Mouse (Mus musculus) midbrain, embryonic 15.5 days (tissue): Measurements from ENCODE around the gene Dcakd. TPM values are rescaled to one million over a fixed set of nuclear protein-coding genes. Genes with fewer than 3 reads are reported as not detected.

Experiments
- ATAC-seq: fragments of 200-750 bp; cut with Nextera tagmentation; replicated peaks from 2 replicates; pipeline ENCODE4 v1.8.0; 2017; ENCODE audit warnings: moderate TSS enrichment
- H3K27ac ChIP-seq: fragments of 300-500 bp; sonication (generic); 2 replicates; pipeline ENCODE4 v1.5.1; 2015; ENCODE audit warnings: mild to moderate bottlenecking, inconsistent platforms
- H3K27me3 ChIP-seq: fragments of 300-500 bp; sonication (generic); replicated peaks from 2 replicates; pipeline ENCODE4 v1.6.1; 2015; ENCODE audit warnings: inconsistent platforms
- H3K36me3 ChIP-seq: fragments of 300-500 bp; sonication (generic); replicated peaks from 2 replicates; pipeline ENCODE4 v1.6.1; 2015; ENCODE audit warnings: inconsistent platforms
- H3K4me1 ChIP-seq: fragments of 300-500 bp; sonication (generic); 2 replicates; pipeline ENCODE4 v1.6.1; 2015; ENCODE audit warnings: inconsistent platforms
- H3K4me2 ChIP-seq: fragments of 300-500 bp; sonication (generic); 2 replicates; pipeline ENCODE4 v1.6.1; 2015; ENCODE audit warnings: inconsistent platforms, mild to moderate bottlenecking, moderate library complexity
- H3K4me3 ChIP-seq: fragments of 300-500 bp; sonication (generic); 2 replicates; pipeline ENCODE4 v1.5.1; 2015; ENCODE audit warnings: mild to moderate bottlenecking, inconsistent platforms
- H3K9ac ChIP-seq: fragments of 300-500 bp; sonication (generic); 2 replicates; pipeline ENCODE4 v1.6.1; 2015; ENCODE audit warnings: mild to moderate bottlenecking, inconsistent platforms
- H3K9me3 ChIP-seq: fragments of 300-500 bp; sonication (generic); 2 replicates; pipeline ENCODE4 v1.6.1; 2016; ENCODE audit warnings: inconsistent platforms
- WGBS: fragments of 180-500 bp; shearing (Covaris S2); methylation state at CpG from one replicate; pipeline ENCODE4 v1.1.7; 2015; ENCODE audit warnings: mixed read lengths; 5-methylcytosine and 5-hydroxymethylcytosine counted together
- polyA plus RNA-seq: library from polyadenylated mRNA; unstranded; fragments of >200 nt; fragmentation: Nextera tagmentation; extraction: Ambion mirVana; gene quantifications from 2 replicates; pipeline ENCODE4 v1.2.1, GENCODE M21; 2015

Gene Dcakd
- polyA plus RNA-seq, 1 experiment from 2014 or later, result 184 TPM

DNA sequence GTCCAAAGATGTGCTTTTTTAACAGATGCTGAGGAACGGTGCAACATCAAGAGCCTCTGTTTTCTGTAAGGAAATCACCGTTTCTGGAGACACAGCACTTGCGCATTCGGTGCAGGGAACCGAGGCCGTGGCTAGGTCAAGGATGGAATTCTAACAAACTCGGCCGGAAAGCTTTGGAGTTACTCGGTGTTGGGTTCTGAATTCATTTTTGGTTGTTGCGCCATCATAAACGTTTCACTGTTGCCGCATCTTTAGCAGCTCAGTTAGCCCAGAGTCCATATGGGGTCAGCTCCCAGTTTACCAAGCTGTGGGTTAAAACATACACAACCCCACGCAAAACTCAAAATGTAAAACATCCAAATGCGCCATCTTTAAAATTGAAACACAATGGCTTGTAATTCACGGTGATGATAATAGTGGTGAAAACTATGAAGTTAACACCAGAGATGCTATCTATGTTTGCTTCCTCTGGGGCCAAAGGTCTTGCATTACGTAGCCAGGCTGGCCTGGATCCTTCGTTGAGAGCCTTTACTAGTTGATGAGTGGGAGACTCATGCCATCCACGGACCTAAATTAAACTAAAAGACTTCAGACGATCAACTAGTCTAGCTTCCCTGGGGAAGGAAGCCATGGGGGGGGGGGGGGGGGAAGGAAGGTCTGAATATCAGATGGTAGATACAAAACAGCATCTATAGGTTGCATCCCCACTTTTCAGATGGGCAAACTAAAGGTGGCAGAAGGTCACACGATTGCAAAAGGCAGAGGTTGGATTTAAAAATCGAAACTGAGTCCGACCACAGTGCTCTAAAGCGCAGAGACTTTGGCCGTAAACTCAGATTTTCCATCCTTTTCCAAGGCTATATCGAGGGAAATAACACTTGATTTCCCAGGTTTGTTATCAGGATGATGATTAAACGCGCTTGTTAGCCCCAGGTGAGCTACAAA lies 12.0 kb downstream of the Dcakd start:
- Histone ChIP-seq H3K27ac (peak overlapping the region; percentile 85), H3K9ac (peak overlapping the region; percentile 64), H3K4me2 (peak overlapping the region; percentile 59), H3K4me1 (peaks cover 16% of the 10 kb centered on the region), H3K9me3 (no peaks in the 10 kb centered on the region), H3K27me3 (no peaks in the 10 kb centered on the region), H3K36me3 (no peaks in the 10 kb centered on the region), H3K4me3 (peak overlapping the region; percentile 52)
- ATAC-seq, result no peak
- WGBS, result 45% methylated on average over 27 of the region's 27 CpGs

DNA sequence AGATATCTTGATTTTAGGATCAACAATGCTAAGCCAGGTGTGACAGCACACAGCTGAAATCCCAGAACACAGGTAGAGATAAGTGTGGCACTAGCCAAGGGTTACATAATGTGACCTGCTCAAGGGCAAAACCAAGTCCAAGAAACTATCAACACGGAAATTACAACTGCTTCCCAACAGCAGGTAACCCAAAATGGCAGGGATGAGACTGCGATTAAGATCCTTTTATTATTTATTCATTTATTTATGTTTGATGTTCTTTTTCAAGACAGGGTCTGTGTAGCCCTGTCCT lies 17.0 kb downstream of the Dcakd start:
- Histone ChIP-seq H3K27me3 (no peaks in the 10 kb centered on the region), H3K4me2 (no peak overlapping the region), H3K27ac (no peak overlapping the region), H3K9me3 (no peaks in the 10 kb centered on the region), H3K9ac (no peak overlapping the region), H3K4me3 (no peak overlapping the region), H3K4me1 (peaks cover 15% of the 10 kb centered on the region), H3K36me3 (no peaks in the 10 kb centered on the region)
- WGBS, result 96% methylated on average over 2 of the region's 2 CpGs
- no peak for ATAC-seq

DNA sequence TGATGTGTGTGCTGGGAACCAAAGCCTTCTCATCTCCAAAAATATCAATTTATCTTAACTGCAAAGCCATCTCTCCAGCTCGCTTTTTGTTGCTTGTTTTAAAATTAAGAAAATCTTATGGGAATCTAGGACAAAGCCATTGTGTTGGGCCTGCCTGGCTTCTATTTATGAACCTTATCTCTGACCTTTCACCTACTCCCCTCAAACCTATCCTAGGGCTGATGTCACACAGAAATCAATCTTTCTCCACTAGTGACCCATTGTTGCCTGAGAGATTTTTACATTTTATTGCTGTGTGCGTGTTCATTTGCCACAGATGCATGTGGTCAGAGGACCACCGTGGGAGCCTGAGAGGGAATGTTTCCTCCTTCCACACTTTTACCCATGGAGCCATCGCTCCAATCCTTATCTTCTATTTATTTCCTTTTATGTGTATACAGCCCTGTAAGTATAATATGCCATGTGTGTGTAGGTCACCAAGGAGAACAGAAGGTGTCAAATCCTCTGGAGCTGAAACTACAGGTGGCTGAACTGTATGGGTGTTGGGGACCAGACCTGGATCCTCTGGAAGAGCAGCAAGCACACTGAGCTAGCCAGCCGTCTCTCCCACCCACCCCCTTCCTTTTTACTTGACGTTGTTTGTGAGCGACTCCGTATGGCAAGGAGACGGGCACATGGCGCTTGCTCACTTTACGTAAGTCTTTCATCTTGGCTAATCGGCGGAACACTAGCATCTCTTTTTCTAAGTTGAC lies 17.5 kb downstream of the Dcakd start:
- Histone ChIP-seq H3K9me3 (no peaks in the 10 kb centered on the region), H3K9ac (no peak overlapping the region), H3K4me2 (no peak overlapping the region), H3K27me3 (no peaks in the 10 kb centered on the region), H3K27ac (no peak overlapping the region), H3K36me3 (no peaks in the 10 kb centered on the region), H3K4me1 (peaks cover 10% of the 10 kb centered on the region), H3K4me3 (no peak overlapping the region)
- no peak for ATAC-seq
- 84% methylated on average over 13 of the region's 13 CpGs for WGBS

DNA sequence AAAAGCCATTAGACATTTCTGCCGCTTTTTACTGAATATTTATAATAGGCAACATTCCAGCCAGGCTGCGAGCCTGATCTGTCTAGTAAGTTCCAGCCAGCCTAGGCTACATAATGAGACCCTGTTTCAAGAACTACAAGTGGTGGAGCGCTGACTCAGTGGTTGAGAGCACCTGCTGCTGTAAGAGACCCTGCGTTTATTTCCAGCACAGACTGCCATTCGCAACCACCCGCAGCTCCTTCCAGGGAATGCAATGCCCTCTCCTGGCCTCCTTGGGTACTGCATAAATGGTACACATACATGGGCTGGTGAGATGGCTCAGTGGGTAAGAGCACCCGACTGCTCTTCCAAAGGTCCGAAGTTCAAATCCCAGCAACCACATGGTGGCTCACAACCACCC lies 18.9 kb downstream of the Dcakd start:
- Histone ChIP-seq H3K36me3 (no peaks in the 10 kb centered on the region), H3K27me3 (no peaks in the 10 kb centered on the region), H3K4me3 (no peak overlapping the region), H3K9me3 (no peaks in the 10 kb centered on the region), H3K4me1 (no peaks in the 10 kb centered on the region), H3K4me2 (no peak overlapping the region), H3K27ac (no peak overlapping the region), H3K9ac (no peak overlapping the region)
- ATAC-seq, result no peak
- WGBS, result 94% methylated on average over 8 of the region's 8 CpGs

DNA sequence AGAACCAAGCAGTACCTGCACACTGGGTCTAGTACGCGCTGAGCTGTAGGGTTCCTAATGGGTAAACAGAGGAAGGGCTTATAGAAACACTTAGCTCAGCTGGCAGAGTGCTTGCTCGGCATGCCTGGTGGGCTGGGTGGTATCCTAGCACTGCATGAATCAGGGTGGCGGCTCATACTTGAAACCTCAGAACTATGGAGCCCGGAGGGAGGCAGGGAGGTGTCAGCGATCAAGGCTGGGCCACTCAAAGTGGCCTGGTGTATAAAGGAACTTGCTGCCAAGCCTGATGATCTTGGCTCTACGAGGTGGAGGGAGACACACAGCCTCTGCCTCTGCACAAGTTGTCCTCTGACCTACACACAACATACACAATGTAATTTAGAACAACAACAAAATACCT lies 19.6 kb downstream of the Dcakd start:
- no peak for ATAC-seq
- no peak overlapping the region for H3K9ac ChIP-seq
- H3K4me1 ChIP-seq, result peaks cover under 1% of the 10 kb centered on the region; the same call in 1 of the 2 replicates
- no peaks in the 10 kb centered on the region for H3K27me3 ChIP-seq
- H3K4me3 ChIP-seq, result no peak overlapping the region
- H3K36me3 ChIP-seq, result no peaks in the 10 kb centered on the region
- WGBS, result 88% methylated on average over 7 of the region's 7 CpGs
- H3K4me2 ChIP-seq, result no peak overlapping the region
- H3K9me3 ChIP-seq, result no peaks in the 10 kb centered on the region
- H3K27ac ChIP-seq, result no peak overlapping the region

DNA sequence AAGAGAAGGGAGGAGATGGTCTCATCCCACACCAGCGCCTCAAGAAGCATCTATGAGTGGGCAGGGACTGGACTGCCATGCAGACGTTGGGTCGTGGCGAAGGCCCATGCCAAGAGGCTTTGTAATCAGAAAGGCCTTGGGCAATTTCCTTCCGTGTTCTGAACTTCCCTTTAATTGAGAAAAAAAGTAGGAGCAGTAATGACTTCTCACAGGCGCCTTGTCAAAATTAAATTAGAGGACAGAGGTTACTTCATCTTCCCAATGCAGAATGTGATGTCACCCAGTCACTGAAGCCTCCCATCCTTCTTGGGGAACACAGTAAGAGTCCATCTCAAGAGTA lies 21.2 kb downstream of the Dcakd start:
- 86% methylated on average over 6 of the region's 6 CpGs for WGBS
- Histone ChIP-seq H3K27ac (no peak overlapping the region), H3K4me1 (peaks cover 4% of the 10 kb centered on the region; the same call in 1 of the 2 replicates), H3K9ac (no peak overlapping the region), H3K4me2 (no peak overlapping the region), H3K4me3 (no peak overlapping the region), H3K27me3 (no peaks in the 10 kb centered on the region), H3K36me3 (no peaks in the 10 kb centered on the region), H3K9me3 (no peaks in the 10 kb centered on the region)
- ATAC-seq, result no peak

DNA sequence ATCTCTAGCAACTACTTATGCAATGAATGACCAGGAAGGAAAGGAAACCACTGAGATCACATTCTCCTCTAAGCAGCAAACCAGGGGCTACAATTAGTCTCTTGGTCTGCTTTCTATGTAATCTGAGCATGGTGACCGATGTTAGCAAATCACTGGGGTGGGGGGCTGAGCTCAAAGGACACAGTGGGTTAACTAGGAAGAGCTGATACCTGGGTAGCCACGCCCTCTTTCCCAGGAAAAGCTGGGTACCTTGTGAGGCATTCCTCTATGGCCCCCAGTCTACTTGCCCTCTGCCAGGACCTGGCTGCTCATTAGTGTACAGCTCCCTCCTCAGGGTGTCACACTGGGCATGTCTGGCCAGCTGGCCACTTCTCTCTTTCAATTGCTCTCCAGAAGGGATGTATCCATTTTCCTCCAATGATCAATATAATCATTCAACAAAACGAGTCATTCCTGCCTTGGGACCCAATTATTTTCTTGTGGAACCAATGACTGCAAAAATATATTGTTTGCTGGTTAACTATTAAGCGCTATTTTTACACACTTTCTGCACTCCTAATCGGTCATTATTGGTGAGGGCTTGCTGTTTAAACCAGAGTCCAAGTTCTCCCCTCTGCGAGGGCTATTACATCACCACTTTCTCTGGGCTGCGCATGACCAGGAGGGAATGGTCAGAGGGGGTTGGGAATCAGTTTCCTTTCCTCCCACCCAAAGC lies 21.7 kb downstream of the Dcakd start:
- Histone ChIP-seq H3K4me3 (no peak overlapping the region), H3K9ac (no peak overlapping the region), H3K9me3 (no peaks in the 10 kb centered on the region), H3K27me3 (no peaks in the 10 kb centered on the region), H3K27ac (no peak overlapping the region), H3K4me1 (peaks cover 4% of the 10 kb centered on the region; the same call in 1 of the 2 replicates), H3K4me2 (no peak overlapping the region), H3K36me3 (no peaks in the 10 kb centered on the region)
- ATAC-seq, result no peak
- WGBS, result 92% methylated on average over 7 of the region's 7 CpGs

DNA sequence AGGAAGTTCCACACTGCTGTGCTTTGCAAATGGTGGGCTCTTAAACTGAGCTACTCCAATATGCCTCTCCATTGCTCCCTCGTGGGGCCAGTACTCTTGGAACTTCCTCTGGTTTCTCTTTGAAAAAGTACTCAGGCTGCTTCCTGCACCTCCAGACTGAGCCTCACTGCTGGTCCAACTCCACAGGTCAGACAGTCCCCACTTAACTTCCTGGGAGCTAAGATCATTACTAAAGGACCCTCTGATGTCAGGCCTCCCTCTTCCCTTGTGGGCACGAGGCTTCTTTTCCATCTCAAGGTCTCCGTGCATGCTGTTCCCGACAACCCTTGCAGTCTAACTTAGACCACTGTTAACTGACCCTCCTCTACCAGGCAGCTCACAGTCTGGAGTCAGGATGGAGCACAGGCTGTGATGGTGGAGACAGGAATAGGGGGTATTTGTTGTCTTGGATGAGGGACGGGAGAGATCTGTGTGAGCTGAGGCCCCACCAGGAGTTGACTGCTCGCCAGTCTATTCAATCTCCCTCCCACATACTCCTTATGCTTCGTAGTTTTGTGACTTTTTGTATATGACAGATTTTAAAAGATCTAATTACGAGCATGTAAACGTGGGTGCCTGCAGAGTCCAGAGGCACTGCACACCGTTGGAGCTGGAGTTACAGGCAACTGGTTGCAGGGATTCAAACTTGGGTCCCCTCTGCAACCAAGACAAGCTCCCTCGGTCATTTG lies 22.7 kb downstream of the Dcakd start:
- Histone ChIP-seq H3K9me3 (no peaks in the 10 kb centered on the region), H3K4me3 (no peak overlapping the region), H3K4me1 (peaks cover 10% of the 10 kb centered on the region), H3K36me3 (no peaks in the 10 kb centered on the region), H3K27me3 (no peaks in the 10 kb centered on the region), H3K9ac (no peak overlapping the region), H3K27ac (no peak overlapping the region), H3K4me2 (no peak overlapping the region)
- WGBS, result 92% methylated on average over 11 of the region's 11 CpGs
- no peak for ATAC-seq

DNA sequence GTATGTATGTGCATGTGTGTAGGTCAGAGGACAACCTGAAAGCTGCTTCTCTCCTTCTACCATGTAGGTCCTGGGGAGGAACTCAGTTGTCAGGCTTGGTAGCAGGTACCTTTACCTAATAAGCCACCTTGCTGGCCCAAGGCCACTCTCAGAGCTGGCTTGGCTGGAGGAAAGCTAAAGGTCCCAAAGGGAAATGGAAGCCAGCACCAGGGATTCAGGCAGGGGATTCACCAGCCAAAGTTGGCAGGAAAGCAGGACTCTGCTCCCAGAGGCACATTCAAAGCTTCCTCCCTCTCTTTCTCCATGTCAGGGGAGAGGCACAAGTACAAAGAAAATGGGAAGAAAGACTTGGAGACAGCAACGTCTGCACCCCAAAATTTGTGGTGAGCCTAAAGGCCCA lies 23.3 kb downstream of the Dcakd start:
- Histone ChIP-seq H3K27me3 (no peaks in the 10 kb centered on the region), H3K4me2 (no peak overlapping the region), H3K9me3 (no peaks in the 10 kb centered on the region), H3K27ac (no peak overlapping the region), H3K4me1 (peaks cover 15% of the 10 kb centered on the region), H3K4me3 (no peak overlapping the region), H3K36me3 (no peaks in the 10 kb centered on the region), H3K9ac (no peak overlapping the region)
- ATAC-seq, result no peak
- WGBS, result 81% methylated on average over 1 of the region's 1 CpGs

DNA sequence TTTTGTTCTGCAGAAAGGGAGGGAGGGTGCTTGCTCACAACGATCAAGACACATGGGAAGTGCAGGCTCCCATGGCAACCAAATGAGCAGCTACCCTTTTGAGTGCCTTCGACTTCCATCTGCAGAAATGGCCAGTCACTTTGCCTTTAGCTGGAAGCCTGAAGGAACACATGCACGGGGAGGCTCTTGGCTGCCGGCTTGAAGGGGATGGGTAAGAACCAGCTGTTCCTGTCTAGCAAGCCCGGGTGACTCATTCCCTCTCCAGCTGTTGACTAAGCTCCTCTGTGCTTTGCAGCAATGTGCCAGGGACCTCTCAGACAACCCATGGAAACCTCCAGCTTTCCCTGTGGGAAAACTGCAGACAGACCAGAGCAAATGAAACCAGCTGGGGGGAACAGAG lies 24.9 kb downstream of the Dcakd start:
- no peaks in the 10 kb centered on the region for H3K36me3 ChIP-seq
- no peak overlapping the region for H3K4me3 ChIP-seq
- WGBS, result 45% methylated on average over 5 of the region's 5 CpGs
- H3K9ac ChIP-seq, result no peak overlapping the region
- peak overlapping the region; percentile 19; the same call in 1 of the 2 replicates for H3K27ac ChIP-seq
- no peaks in the 10 kb centered on the region for H3K9me3 ChIP-seq
- ATAC-seq, result no peak
- H3K4me1 ChIP-seq, result peaks cover 29% of the 10 kb centered on the region
- H3K27me3 ChIP-seq, result no peaks in the 10 kb centered on the region
- H3K4me2 ChIP-seq, result no peak overlapping the region

DNA sequence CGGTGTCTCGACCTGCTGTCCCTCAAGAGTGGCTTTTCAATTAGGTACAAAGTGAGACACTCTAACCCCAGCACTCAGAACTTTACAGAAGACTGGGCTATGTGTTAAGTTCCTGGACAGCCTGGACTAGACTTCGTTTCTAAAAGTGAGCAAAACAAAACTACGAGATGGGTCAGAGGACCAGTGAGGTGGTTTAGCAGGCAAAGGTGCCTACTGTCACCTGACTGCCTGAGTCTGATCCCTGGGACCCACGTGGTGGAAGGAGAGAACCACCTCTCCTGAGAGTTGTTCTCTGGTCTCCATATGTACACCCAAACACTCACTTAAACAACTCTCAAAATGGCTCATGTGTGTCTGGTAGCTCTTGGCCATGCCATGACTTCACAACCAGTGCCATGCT lies 27.1 kb downstream of the Dcakd start:
- no peak overlapping the region for H3K9ac ChIP-seq
- peaks cover 30% of the 10 kb centered on the region for H3K4me1 ChIP-seq
- no peak overlapping the region for H3K4me2 ChIP-seq
- H3K27ac ChIP-seq, result no peak overlapping the region
- ATAC-seq, result no peak
- no peaks in the 10 kb centered on the region for H3K9me3 ChIP-seq
- peaks cover 14% of the 10 kb centered on the region for H3K36me3 ChIP-seq
- no peaks in the 10 kb centered on the region for H3K27me3 ChIP-seq
- no peak overlapping the region for H3K4me3 ChIP-seq
- WGBS, result 80% methylated on average over 5 of the region's 5 CpGs

DNA sequence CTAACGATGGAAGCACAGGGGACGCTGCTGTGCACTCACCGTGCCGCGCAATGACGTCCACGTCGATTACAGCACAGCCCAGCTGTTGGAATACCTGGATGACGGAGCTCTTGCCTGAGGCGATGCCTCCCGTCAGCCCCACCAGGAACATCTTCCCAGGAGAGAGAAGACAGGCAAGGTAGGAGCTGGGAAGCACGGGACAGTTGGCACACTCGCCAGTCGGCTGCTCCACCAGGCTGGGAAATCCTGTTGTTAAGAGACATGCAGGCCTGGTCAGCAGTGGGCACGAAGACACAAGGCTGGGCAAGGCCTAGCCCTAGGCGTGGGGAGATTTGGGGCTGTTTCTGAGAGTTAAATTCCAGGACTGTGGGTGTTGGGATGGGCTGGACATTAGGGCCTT lies 28.0 kb downstream of the Dcakd start:
- ATAC-seq, result no peak
- Histone ChIP-seq H3K4me1 (peaks cover 30% of the 10 kb centered on the region), H3K4me3 (no peak overlapping the region), H3K36me3 (peaks cover 21% of the 10 kb centered on the region), H3K4me2 (no peak overlapping the region), H3K9me3 (no peaks in the 10 kb centered on the region), H3K27me3 (no peaks in the 10 kb centered on the region), H3K9ac (no peak overlapping the region), H3K27ac (no peak overlapping the region)
- WGBS, result 71% methylated on average over 16 of the region's 16 CpGs
